Mouse (Mus musculus) A20 (cell line): ENCODE measurements around the gene Gm20388.

Experiments used
- DNase-seq: peaks from one replicate; pipeline ENCODE4 v3.0.0-alpha.2; 2011; ENCODE audit warnings: low read depth, low spot score

Gene Gm20388

GRCm38 (mm10) chr8:121220103-121220899, 1309.7 kb downstream of the Gm20388 start:
- no peak for DNase-seq

- no peak for DNase-seq
Measured at GRCm38 (mm10) chr8:121224709-121225108, 1314.1 kb downstream of the Gm20388 start.

DNA sequence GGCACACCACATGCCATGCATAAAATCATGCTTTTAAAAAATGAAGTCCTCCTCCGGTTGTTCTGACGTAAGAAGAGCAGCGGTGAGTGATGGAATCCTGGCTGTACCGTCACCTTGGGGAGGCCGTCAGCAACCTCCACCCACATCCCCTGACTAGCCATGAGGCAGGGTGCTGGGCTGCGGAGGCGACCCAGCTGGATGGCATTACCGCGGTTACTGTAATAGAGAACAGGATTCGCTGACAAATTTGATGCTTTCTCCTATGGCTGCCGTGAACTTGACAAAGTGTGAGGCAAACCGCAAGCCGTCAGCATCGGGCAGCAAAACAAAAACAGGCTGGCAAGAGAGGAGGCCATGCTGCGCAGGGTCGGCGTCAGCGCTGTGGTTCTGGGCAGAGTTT, 1317.1 kb downstream of the Gm20388 start:
- DNase-seq, result no peak

DNA sequence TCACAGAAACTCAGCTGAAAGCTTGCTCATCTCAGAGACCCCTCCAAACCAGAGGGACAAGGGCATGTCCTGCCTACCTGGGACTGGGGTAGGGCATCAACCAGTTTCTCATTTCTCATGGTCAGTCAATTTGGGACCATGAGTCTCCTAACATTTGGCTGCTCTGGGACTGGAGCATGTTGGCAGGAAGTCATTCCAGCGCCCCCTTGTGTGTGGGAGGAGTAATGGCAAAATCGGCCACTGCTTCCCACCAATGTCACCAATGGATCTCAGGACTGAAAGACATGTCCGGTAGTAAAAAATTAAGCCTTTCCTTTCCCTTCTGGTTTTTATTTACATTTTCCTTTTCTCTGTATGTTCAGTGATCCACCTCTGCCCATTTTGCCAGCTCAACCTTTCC, 1318.3 kb downstream of the Gm20388 start:
- DNase-seq, result peak; percentile 41

GRCm38 (mm10) chr8:121229550-121229949, 1318.9 kb downstream of the Gm20388 start:
- no peak for DNase-seq

DNA sequence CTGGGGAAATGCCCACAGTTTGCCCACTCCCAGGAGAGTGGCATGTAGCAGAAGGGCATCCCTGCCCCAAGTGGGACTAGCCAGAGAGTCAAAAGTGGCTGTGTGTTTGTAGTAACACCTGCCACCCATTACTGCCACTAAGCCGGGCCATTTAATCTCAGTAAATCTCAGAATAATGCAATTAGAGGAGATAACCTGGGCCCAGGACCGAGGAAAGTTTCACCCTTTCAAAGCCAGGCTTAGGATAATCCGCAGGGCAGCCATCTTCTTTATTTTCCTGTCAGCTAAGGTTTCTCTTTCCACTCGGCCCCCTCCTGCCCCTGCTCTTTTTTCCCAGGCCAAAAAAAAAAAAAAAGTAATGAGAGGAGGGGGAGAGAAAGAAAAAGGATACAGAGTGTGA, 1322.6 kb downstream of the Gm20388 start:
- no peak for DNase-seq

- DNase-seq, result peak; percentile 49
Measured at GRCm38 (mm10) chr8:121234915-121235314, 1324.3 kb downstream of the Gm20388 start.

- no peak for DNase-seq
Measured at GRCm38 (mm10) chr8:121239640-121240039, 1329.0 kb downstream of the Gm20388 start.

GRCm38 (mm10) chr8:121241761-121242552, 1331.3 kb downstream of the Gm20388 start:
- no peak for DNase-seq

DNA sequence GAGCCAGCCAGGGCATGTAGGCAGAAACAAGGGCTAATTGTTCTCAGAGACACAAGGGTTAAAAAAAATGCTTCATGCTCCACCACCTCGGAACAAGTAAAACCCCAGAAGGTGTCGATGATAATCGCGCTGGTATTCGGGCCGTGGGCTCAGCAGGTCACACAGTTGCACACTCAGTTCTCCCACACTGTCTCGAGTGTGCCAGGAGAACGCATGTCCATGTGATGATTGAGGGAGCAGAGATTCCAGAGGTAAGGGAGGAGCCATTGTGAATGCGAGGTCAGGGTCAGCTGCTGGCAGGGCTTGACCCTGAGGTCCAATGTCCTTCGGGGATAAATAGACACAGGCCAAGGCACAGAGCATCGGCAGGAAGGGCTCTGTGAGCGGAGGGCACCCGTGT, 1332.0 kb downstream of the Gm20388 start:
- DNase-seq, result no peak

DNA sequence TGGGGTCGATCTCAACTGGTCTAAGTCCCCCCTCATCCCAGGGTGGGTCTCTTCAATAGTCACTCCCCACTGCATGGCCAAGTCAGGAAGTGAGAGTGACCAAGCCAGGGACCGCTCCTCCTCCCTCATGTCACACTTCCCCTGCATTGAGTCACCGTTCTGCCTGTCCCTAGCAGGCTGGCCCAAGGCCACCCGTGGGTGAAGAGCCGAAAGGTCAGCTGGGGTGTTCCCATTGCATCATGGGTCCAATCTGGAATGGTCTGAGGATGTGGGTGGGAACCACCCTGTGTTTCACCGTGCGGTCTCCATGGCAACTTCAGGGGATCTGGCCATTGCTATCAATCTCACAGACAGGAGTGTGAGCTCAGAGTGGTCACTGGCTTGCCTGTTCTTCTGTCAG, 1338.2 kb downstream of the Gm20388 start:
- DNase-seq, result no peak

DNA sequence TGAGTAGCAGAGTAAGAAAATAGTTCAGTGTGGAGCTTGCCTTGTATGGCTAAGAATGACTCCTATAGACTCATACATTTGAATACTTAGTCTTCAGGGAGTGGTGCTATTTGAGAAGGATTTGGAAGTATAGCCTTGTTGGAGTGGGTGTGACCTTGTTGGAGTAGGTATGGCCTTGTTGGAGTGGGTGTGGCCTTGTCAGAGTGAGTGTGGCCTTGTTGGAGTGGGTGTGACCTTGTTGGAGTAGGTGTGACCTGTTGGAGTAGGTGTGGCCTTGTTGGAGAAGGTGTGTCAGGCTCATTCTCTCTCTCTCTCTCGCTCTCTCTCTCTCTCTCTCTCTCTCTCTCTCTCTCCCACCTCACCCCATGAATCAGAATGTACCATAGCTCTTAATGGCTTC, 1338.8 kb downstream of the Gm20388 start:
- no peak for DNase-seq

DNA sequence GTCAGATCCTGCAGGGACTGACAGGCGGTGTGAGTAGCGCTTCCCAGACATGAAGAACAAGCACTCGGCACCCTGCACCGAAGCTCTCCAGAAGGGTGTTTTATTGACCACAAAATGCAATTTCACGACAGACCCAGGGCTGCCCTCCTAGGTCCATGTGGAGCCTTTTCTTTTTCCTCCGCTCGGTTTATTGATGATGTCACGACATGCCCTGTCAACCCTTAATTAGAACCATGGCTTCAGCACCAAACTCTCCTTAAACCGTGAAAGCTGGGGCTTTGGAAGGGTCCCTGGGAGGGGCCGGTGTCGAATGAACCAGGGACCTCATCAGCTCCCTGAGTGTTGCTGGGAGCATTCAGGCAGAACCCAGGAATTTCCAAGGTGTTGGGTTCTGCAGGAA, 1340.4 kb downstream of the Gm20388 start:
- DNase-seq, result no peak

GRCm38 (mm10) chr8:121255727-121256265, 1345.2 kb downstream of the Gm20388 start:
- no peak for DNase-seq

DNA sequence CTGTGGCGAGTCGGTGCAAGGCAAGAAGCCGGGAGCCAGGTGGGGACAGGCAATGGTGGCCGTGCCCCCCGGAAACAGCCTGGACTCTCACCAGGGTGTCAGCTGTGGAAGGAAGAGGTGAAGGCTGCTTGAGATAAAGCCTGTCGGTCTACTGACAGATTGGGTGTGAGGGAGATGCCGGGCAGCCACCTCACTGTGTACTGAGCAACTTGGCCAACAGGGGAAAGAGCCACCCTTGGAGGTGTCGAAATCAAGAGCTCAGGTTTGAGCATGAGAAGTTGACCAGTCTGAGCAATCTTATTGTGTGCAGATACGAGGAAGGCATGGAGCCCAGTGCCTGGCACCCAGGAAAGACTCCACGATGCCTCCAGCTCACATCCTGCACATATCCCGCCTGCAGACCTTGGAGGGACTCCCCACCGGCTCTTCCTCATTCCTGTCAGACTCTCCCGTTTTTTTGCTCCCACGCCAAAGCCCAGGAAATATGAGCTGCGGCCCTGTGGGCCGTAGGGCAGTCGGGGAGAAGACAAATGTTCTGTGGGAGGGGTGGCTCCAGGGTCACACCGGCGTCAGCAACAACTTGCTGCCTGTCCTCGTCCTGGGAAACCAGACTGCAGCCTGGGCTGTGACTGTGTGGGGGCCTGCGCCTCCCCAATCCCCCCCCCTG, 1347.6 kb downstream of the Gm20388 start:
- DNase-seq, result no peak

- DNase-seq, result no peak
Measured at GRCm38 (mm10) chr8:121262728-121263389, 1352.2 kb downstream of the Gm20388 start.

GRCm38 (mm10) chr8:121263390-121263775, 1352.7 kb downstream of the Gm20388 start:
- DNase-seq, result no peak

DNA sequence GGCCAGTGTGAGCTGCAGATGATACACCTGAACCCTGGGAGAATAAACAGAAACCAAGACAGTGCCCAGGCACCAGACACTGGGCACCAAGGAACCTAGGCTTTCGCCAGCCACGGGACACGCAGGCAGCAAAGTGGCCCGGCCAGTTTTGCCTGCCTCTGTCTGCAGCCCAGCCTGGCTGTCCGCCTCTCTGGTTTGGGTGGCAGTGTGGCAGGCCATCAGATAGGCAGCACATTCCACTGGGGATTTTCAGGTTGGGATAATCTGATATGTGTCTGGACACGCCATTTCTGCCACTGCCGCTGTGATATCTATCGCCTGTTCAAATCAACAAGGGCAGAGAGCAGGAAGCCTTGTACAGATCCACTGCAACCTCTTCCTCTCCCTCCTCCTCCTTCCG, 1353.6 kb downstream of the Gm20388 start:
- DNase-seq, result no peak

GRCm38 (mm10) chr8:121271542-121271941, 1360.9 kb downstream of the Gm20388 start:
- DNase-seq, result no peak

- DNase-seq, result no peak
Measured at GRCm38 (mm10) chr8:121273195-121273594, 1362.6 kb downstream of the Gm20388 start.

DNA sequence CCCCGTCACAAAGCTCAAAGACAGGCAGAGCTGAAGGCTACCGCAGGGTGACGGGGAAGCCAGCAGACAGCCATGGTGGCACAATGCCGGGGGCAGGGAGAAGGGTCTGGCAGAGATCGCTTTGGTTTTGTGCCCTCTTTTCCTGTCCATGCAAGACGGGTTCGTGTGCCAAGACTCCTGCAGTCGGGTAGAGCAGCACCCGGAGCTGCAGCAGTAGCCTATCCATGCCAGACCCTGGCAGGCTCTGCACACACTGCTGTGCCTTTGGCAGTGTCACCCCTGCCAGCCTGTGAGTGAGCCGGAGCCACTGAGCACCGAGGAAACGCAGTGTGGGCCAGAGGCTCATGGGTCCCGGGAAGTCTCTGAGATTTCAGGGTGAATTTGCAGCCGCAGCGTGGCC, 1363.0 kb downstream of the Gm20388 start:
- no peak for DNase-seq

- no peak for DNase-seq
Measured at GRCm38 (mm10) chr8:121280414-121280813, 1369.8 kb downstream of the Gm20388 start.
